9 mouse cellular contexts compared by ENCODE assay signal in the genomic region with DNA sequence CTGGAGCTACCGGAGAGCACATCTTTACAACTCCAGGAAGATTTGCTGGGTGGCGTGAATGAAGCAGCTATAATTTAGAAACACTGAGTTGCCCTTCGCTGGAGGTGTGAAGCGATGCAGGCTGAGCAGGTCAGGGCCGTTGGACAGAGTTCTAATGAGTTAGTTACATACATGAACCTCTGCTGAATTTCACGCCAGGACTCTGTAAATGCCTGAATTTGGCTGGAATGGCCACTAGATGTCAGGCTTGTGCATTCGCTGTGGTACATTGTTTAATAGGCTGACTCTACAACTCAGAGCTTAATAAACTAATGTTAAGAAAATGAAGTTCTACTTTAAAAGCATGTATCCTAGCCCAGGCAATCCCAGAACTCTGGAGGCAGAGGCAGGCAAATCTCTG. TPM values are rescaled to one million over a fixed set of nuclear protein-coding genes. Genes with fewer than 3 reads are reported as not detected.
DNase-seq lines count a peak whose midpoint lies in the region; ATAC-seq and TF ChIP-seq lines count a peak whose summit lies in the region.
"Had no signal": no experiment of that assay in that cellular context is flagged by ENCODE, and none has a peak within 500 bp of the region (broad histone marks: within the 10 kb centered on the region; RNA-seq: fewer than 3 reads in every experiment).

No protein-coding gene starts in this region.

- peak; percentile 72; the same call in 1 of the 2 replicates for ATAC-seq in frontal cortex, adult (ENCODE audit: low TSS enrichment)
- ATAC-seq in liver, postnatal 0 days: no peak

- H3K4me2 ChIP-seq in liver, postnatal 0 days (ENCODE audit: low read depth, low read length): no peak overlapping the region

- H3K4me1 ChIP-seq in liver, postnatal 0 days (ENCODE audit: insufficient read depth): no peaks in the 10 kb centered on the region

- no peaks in the 10 kb centered on the region; the same call in 1 of the 2 replicates for H3K9me3 ChIP-seq in liver, postnatal 0 days (ENCODE audit: low read length)

- peak; percentile 45 to 84 for DNase-seq in adrenal gland, adult (ENCODE audit: inconsistent age in 2 of 2, low spot score in 1 of 2)
- no peak for DNase-seq in adrenal gland, adult 8-10 months
- peak; percentile 83 for DNase-seq in 3T3-L1 (ENCODE audit: low read depth, low spot score)
- peak; percentile 80 for DNase-seq in brain, embryonic 14.5 days (ENCODE audit: low read depth)
- DNase-seq in kidney, postnatal 10 days: peak; percentile 77
- peak; percentile 36 for DNase-seq in liver, postnatal 0 days
- DNase-seq in right cerebral cortex, postnatal 36 days (ENCODE audit: low spot score in 2 of 2): peak; percentile 8 to 24

- peak; percentile 80 for TF ChIP-seq CTCF in brain, embryonic 14.5 days (IDR thresholded peaks at IDR 0.05; ENCODE audit: borderline replicate concordance, extremely low read depth, insufficient read depth, insufficient read length)
- peak; percentile 78 for TF ChIP-seq CTCF in liver, postnatal 0 days (IDR thresholded peaks at IDR 0.05; ENCODE audit: low read depth)

- TF ChIP-seq POLR2A in brain, embryonic 14.5 days (IDR thresholded peaks at IDR 0.05; ENCODE audit: borderline replicate concordance, extremely low read depth, insufficient read depth, insufficient read length, poor library complexity, severe bottlenecking): no peak

- 25% methylated on average over 7 of the region's 7 CpGs for WGBS in liver, postnatal 0 days (ENCODE audit: insufficient replicate concordance)

- H3K36me3 ChIP-seq in liver, postnatal 0 days (replicated peaks; ENCODE audit: insufficient read depth, low read length): no peaks in the 10 kb centered on the region

- TF ChIP-seq EP300 in liver, postnatal 0 days (IDR thresholded peaks at IDR 0.05; ENCODE audit: low read depth): no peak

- no peak overlapping the region for H3K27ac ChIP-seq in liver, postnatal 0 days (ENCODE audit: low read depth)
- H3K27ac ChIP-seq: macrophage had no signal

- no peak overlapping the region for H3K9ac ChIP-seq in liver, postnatal 0 days (replicated peaks)

- H3K27me3 ChIP-seq in liver, postnatal 0 days (ENCODE audit: insufficient read depth, low read length): peaks cover 3% of the 10 kb centered on the region; the same call in 1 of the 2 replicates

- no peak overlapping the region for H3K4me3 ChIP-seq in liver, postnatal 0 days (ENCODE audit: low read depth, low read length)

RNA-seq across cellular contexts. Expression of a gene that starts 7.4 kb away (rescaled TPM):
- not detected for total RNA-seq in adrenal gland, adult 8-10 months (2022)
- polyA plus RNA-seq in brain, embryonic 14.5 days (2012; rRNA removed): not detected in 2 replicates
- polyA plus RNA-seq in liver, postnatal 0 days (2015; fragmentation: Nextera tagmentation; extraction: Ambion mirVana): not detected in 2 replicates
- polyA plus RNA-seq: macrophage had no signal

RNA-seq across cellular contexts. Expression of a gene that starts 33.6 kb away (rescaled TPM):
- 1 to 10 TPM; 1.6 to 2.3 (median 1.9) TPM for total RNA-seq in adrenal gland, adult 8-10 months (2022)
- polyA plus RNA-seq in brain, embryonic 14.5 days (2012; rRNA removed): 0.10 and 0.11 TPM in 2 replicates
- polyA plus RNA-seq in liver, postnatal 0 days (2015; fragmentation: Nextera tagmentation; extraction: Ambion mirVana): 0.07 and 0.13 TPM in 2 replicates
- polyA plus RNA-seq: macrophage had no signal

RNA-seq across cellular contexts. Expression of a gene that starts 36.4 kb away (rescaled TPM):
- 1 to 10 TPM; 1.4 to 4.8 (median 2.6) TPM for total RNA-seq in adrenal gland, adult 8-10 months (2022)
- 0.38 and 0.53 TPM in 2 replicates for polyA plus RNA-seq in brain, embryonic 14.5 days (2012; rRNA removed)
- polyA plus RNA-seq in liver, postnatal 0 days (2015; fragmentation: Nextera tagmentation; extraction: Ambion mirVana): 0.40 and 0.50 TPM in 2 replicates
- polyA plus RNA-seq: macrophage had no signal

RNA-seq across cellular contexts. Expression of a gene that starts 53.4 kb away (rescaled TPM):
- total RNA-seq in adrenal gland, adult 8-10 months (2022): not detected
- polyA plus RNA-seq in brain, embryonic 14.5 days (2012; rRNA removed): not detected in 2 replicates
- not detected in 2 replicates for polyA plus RNA-seq in liver, postnatal 0 days (2015; fragmentation: Nextera tagmentation; extraction: Ambion mirVana)
- polyA plus RNA-seq: macrophage had no signal
